Mouse (Mus musculus) heart, postnatal 0 days (tissue): ENCODE results near the gene Pdha1. TPM values are rescaled to one million over a fixed set of nuclear protein-coding genes. Genes with fewer than 3 reads are reported as not detected.

ENCODE experiments used
- ATAC-seq: fragments of 200-750 bp; cut with Nextera tagmentation; 2 replicates; pipeline ENCODE4 v1.8.0; 2017; ENCODE audit warnings: low read depth, moderate number of reproducible peaks, moderate library complexity; ENCODE audit not compliant: insufficient read depth
- DNase-seq: peaks from one replicate; pipeline ENCODE4 v3.0.0-alpha.2; 2016; ENCODE audit warnings: low spot score
- H3K27ac ChIP-seq: fragments of 300-500 bp; sonication (generic); 2 replicates; pipeline ENCODE4 v1.5.1; 2014; ENCODE audit warnings: low read depth, mild to moderate bottlenecking
- H3K27me3 ChIP-seq: fragments of 300-500 bp; sonication (generic); 2 replicates; pipeline ENCODE4 v1.6.1; 2014; ENCODE audit warnings: low read length, mixed read lengths; ENCODE audit not compliant: control insufficient read depth, insufficient read depth
- H3K36me3 ChIP-seq: fragments of 300-500 bp; sonication (generic); replicated peaks from 2 replicates; pipeline ENCODE4 v1.6.1; 2014; ENCODE audit warnings: low read length, mixed read lengths; ENCODE audit not compliant: control insufficient read depth, insufficient read depth
- H3K4me1 ChIP-seq: fragments of 300-500 bp; sonication (generic); 2 replicates; pipeline ENCODE4 v1.6.1; 2014; ENCODE audit warnings: antibody characterized with exemption; ENCODE audit not compliant: control insufficient read depth, insufficient read depth
- H3K4me2 ChIP-seq: fragments of 300-500 bp; sonication (generic); 2 replicates; pipeline ENCODE4 v1.6.1; 2014; ENCODE audit warnings: low read depth, mild to moderate bottlenecking, low read length, moderate library complexity
- H3K4me3 ChIP-seq: fragments of 300-500 bp; sonication (generic); 2 replicates; pipeline ENCODE4 v1.5.1; 2014; ENCODE audit warnings: low read depth, low read length
- H3K9ac ChIP-seq: fragments of 300-500 bp; sonication (generic); replicated peaks from 2 replicates; pipeline ENCODE4 v1.6.1; 2014; ENCODE audit warnings: low read depth, low read length, mixed read lengths
- H3K9me3 ChIP-seq: fragments of 300-500 bp; sonication (generic); replicated peaks from 2 replicates; pipeline ENCODE4 v1.6.1; 2016; ENCODE audit warnings: low read length; ENCODE audit not compliant: control insufficient read depth
- CTCF ChIP-seq: IDR thresholded peaks from 2 replicates; pipeline ENCODE4 v1.5.1; 2016; ENCODE audit warnings: antibody characterized with exemption, control low read depth, low read depth
- EP300 ChIP-seq: IDR thresholded peaks from 2 replicates; pipeline ENCODE4 v1.6.1; 2016; ENCODE audit warnings: antibody characterized with exemption, low read depth
- WGBS: fragments of 180-500 bp; shearing (Covaris S2); extraction: QIAGEN DNeasy Blood & Tissue Kit; methylation state at CpG from one replicate; pipeline ENCODE4 v1.1.7; 2014; 5-methylcytosine and 5-hydroxymethylcytosine counted together
- polyA plus RNA-seq: library from polyadenylated mRNA; unstranded; fragments of >200 nt; fragmentation: Nextera tagmentation; extraction: Ambion mirVana; gene quantifications from 2 replicates; pipeline ENCODE4 v1.2.1, GENCODE M21; 2015
- total RNA-seq: library from RNA; depleted of rRNA; stranded (reverse); fragments of >200 nt; gene quantifications from 2 replicates; pipeline ENCODE4 v1.2.3, GENCODE M21; 2014; ENCODE audit warnings: low replicate concordance; rRNA removed

Gene Pdha1
- total and polyA plus RNA-seq, 2 experiments from 2014 or later, result 388 to 506 TPM

- Histone ChIP-seq H3K4me3 (no peak overlapping the region), H3K4me2 (no peak overlapping the region), H3K27ac (no peak overlapping the region), H3K27me3 (no peaks in the 10 kb centered on the region), H3K36me3 (no peaks in the 10 kb centered on the region), H3K9me3 (no peaks in the 10 kb centered on the region), H3K9ac (no peak overlapping the region), H3K4me1 (no peaks in the 10 kb centered on the region)
- WGBS, result 53% methylated on average over 4 of the region's 4 CpGs
- no peak for ATAC-seq
- DNase-seq, result no peak
- TF ChIP-seq EP300 (no peak), CTCF (no peak)
Measured at GRCm38 (mm10) chrX:160107817-160108216, 30.4 kb downstream of the Pdha1 start.

GRCm38 (mm10) chrX:160091973-160092372 is 46.2 kb downstream of the Pdha1 start:
- Histone ChIP-seq H3K4me2 (no peak overlapping the region), H3K4me1 (no peaks in the 10 kb centered on the region), H3K36me3 (no peaks in the 10 kb centered on the region), H3K27ac (no peak overlapping the region), H3K9me3 (no peaks in the 10 kb centered on the region), H3K9ac (no peak overlapping the region), H3K27me3 (no peaks in the 10 kb centered on the region), H3K4me3 (no peak overlapping the region)
- ATAC-seq (no peak), DNase-seq (no peak)
- 69% methylated on average over 1 of the region's 1 CpGs for WGBS
- TF ChIP-seq EP300 (no peak), CTCF (no peak)

Other genes with a start within 250 kb of the Pdha1 start
- 0.04 and 0.81 TPM in 2 replicates for gene Map3k15, start 150.0 kb downstream of the Pdha1 start, total RNA-seq
- 0.05 and 0.15 TPM in 2 replicates for gene Map3k15, start 150.0 kb downstream of the Pdha1 start, polyA plus RNA-seq